8 mouse cellular contexts compared by ENCODE assay signal in the genomic region with DNA sequence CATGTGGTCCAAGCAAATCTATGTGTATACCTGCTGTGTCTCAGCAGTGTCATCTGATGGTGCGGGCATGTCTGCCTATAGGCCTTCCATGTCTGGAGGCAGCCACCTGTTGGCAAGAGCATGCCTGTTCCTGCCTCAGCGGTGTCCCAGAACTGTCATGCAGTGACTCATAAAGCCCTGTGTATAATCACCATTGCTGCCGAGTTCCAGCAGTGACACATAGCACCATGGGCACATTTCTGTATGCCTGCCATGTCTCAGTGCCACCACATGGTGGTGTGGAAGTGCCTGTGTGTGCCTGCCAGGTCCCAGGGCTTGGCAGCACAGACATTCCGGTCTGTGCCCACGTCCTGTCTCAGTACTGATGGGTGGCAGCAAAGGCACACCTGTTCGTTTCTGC. TPM values are rescaled to one million over a fixed set of nuclear protein-coding genes. Genes with fewer than 3 reads are reported as not detected.
A peak's percentile ranks its signal among the peaks of the same experiment; 100 is the strongest.
DNase-seq lines count a peak whose midpoint lies in the region; ATAC-seq and TF ChIP-seq lines count a peak whose summit lies in the region.
"Had no signal": no experiment of that assay in that cellular context is flagged by ENCODE, and none has a peak within 500 bp of the region (broad histone marks: within the 10 kb centered on the region; RNA-seq: fewer than 3 reads in every experiment).

No protein-coding gene starts in this region.

- TF ChIP-seq CTCF in thymus, adult 2 months (IDR thresholded peaks at IDR 0.05; ENCODE audit: borderline replicate concordance, control insufficient read depth, extremely low read depth, insufficient read depth, low read length, poor library complexity): peak; percentile 35; the same call in 1 of the 2 replicates

- 0 out of 2 replicates have a peak, but pooled peaks cover 4% of the 10 kb centered on the region for H3K4me1 ChIP-seq in thymus, adult 2 months (replicated peaks; ENCODE audit: control insufficient read depth, insufficient read depth, low read length)
- peaks cover 4% of the 10 kb centered on the region for H3K4me1 ChIP-seq in neural tube, embryonic 13.5 days (replicated peaks)

- WGBS in thymus, adult 2 months: 30% methylated on average over 6 of the region's 6 CpGs
- WGBS in neural tube, embryonic 13.5 days: 60% methylated on average over 6 of the region's 6 CpGs

- no peaks in the 10 kb centered on the region for H3K36me3 ChIP-seq in thymus, adult 2 months (ENCODE audit: control insufficient read depth, insufficient read depth, low read length)
- H3K36me3 ChIP-seq in neural tube, embryonic 13.5 days: no peaks in the 10 kb centered on the region
- H3K36me3 ChIP-seq: lung, embryonic 15.5 days had no signal

- no peak overlapping the region for H3K9ac ChIP-seq in neural tube, embryonic 13.5 days
- H3K9ac ChIP-seq: lung, embryonic 15.5 days had no signal

- no peak for TF ChIP-seq POLR2A in thymus, adult 2 months (IDR thresholded peaks at IDR 0.05; ENCODE audit: control insufficient read depth, extremely low read depth, insufficient read depth, low read length, poor library complexity)

- H3K27ac ChIP-seq in thymus, adult 2 months (ENCODE audit: control insufficient read depth, insufficient read depth, low read length): no peak overlapping the region
- H3K27ac ChIP-seq in neural tube, embryonic 13.5 days (replicated peaks): no peak overlapping the region
- H3K27ac ChIP-seq: lung, embryonic 15.5 days had no signal

- DNase-seq in thymus, adult 2 months: peak; percentile 32
- DNase-seq in thymus, adult 18-20 months: no peak
- peak; percentile 69 for DNase-seq in cerebellum, adult 11 months
- DNase-seq in layer of hippocampus, postnatal 14 days (ENCODE audit: low spot score in 2 of 2): peak; percentile 67 to 70
- DNase-seq in gastrocnemius, adult 8-10 months (ENCODE audit: low spot score in 2 of 2): no peak

- no peak overlapping the region for H3K4me2 ChIP-seq in neural tube, embryonic 13.5 days
- H3K4me2 ChIP-seq: lung, embryonic 15.5 days had no signal

- H3K4me3 ChIP-seq in thymus, adult 2 months (ENCODE audit: control insufficient read depth, insufficient read depth, low read length): no peak overlapping the region
- H3K4me3 ChIP-seq in neural tube, embryonic 13.5 days: no peak overlapping the region
- H3K4me3 ChIP-seq: lung, embryonic 15.5 days had no signal

- ATAC-seq in granulocyte monocyte progenitor cell, adult 5-6 weeks (replicated peaks; ENCODE audit: poor library complexity, severe bottlenecking): peak; percentile 64
- peak; percentile 45; the same call in 1 of the 2 replicates for ATAC-seq in neural tube, embryonic 13.5 days (ENCODE audit: low read depth)

- H3K27me3 ChIP-seq in thymus, adult 2 months (ENCODE audit: control insufficient read depth, insufficient read depth, low read length): no peaks in the 10 kb centered on the region
- H3K27me3 ChIP-seq in neural tube, embryonic 13.5 days: no peaks in the 10 kb centered on the region
- H3K27me3 ChIP-seq: lung, embryonic 15.5 days had no signal

- no peaks in the 10 kb centered on the region for H3K9me3 ChIP-seq in neural tube, embryonic 13.5 days
- H3K9me3 ChIP-seq: lung, embryonic 15.5 days had no signal

RNA-seq across cellular contexts. Expression of a gene that starts 44.2 kb away (rescaled TPM):
- polyA plus RNA-seq in thymus, adult 2 months (2012; rRNA removed): 0.42 and 0.58 TPM in 2 replicates
- total RNA-seq in granulocyte monocyte progenitor cell, adult 5-6 weeks (2014; fragmentation: Nextera tagmentation): 0.19 TPM in 2 replicates
- 0.30 TPM in 1 of 2 replicates, not detected in the other for total RNA-seq in granulocyte monocyte progenitor cell, adult 5-6 weeks (2017)
- total RNA-seq in layer of hippocampus, postnatal 14 days (2021): 100 to 1,000 TPM; 122 TPM
- polyA plus RNA-seq in neural tube, embryonic 13.5 days (2015; fragmentation: Nextera tagmentation; extraction: Ambion mirVana): 46.1 and 51.9 TPM in 2 replicates
- under 1 TPM; 0.19 to 0.94 (median 0.37) TPM for total RNA-seq in gastrocnemius, adult 8-10 months (2022)

Comparison
In these comparisons a context has a peak if more than half of its experiments do, and no peak if none do; other contexts are left out.
1. DNase-seq: peak in thymus, adult 2 months (single experiment), cerebellum, adult 11 months (single experiment) and layer of hippocampus, postnatal 14 days (2 of 2); none in thymus, adult 18-20 months (0 of 2) and gastrocnemius, adult 8-10 months (0 of 2).
2. RNA of a gene that starts 44.2 kb away (total RNA-seq): 122 TPM in layer of hippocampus, postnatal 14 days; 0.19 to 0.94 TPM in gastrocnemius, adult 8-10 months and 0.19 to 0.30 TPM in granulocyte monocyte progenitor cell, adult 5-6 weeks; every median in the first group is over 10 times any median in the second.